Mouse (Mus musculus) stomach, embryonic 16.5 days (tissue): ENCODE results near the gene Commd3. TPM values are rescaled to one million over a fixed set of nuclear protein-coding genes. Genes with fewer than 3 reads are reported as not detected.

Source experiments
- ATAC-seq: fragments of 200-750 bp; cut with Nextera tagmentation; 2 replicates; pipeline ENCODE4 v1.8.0; 2017; ENCODE audit warnings: moderate number of reproducible peaks, moderate TSS enrichment; ENCODE audit not compliant: insufficient read depth, low FRiP score
- H3K27ac ChIP-seq: fragments of 300-500 bp; sonication (generic); 2 replicates; pipeline ENCODE4 v1.5.1; 2014; ENCODE audit warnings: low read length
- H3K27me3 ChIP-seq: fragments of 300-500 bp; sonication (generic); 2 replicates; pipeline ENCODE4 v1.6.1; 2014; ENCODE audit warnings: low read length, control low read depth, mixed read lengths; ENCODE audit not compliant: control insufficient read depth, insufficient read depth
- H3K36me3 ChIP-seq: fragments of 300-500 bp; sonication (generic); 2 replicates; pipeline ENCODE4 v1.6.1; 2014; ENCODE audit warnings: low read length; ENCODE audit not compliant: control insufficient read depth, insufficient read depth
- H3K4me1 ChIP-seq: fragments of 300-500 bp; sonication (generic); 2 replicates; pipeline ENCODE4 v1.6.1; 2014; ENCODE audit warnings: low read length, control low read depth, mixed read lengths; ENCODE audit not compliant: control insufficient read depth, insufficient read depth
- H3K4me2 ChIP-seq: fragments of 300-500 bp; sonication (generic); 2 replicates; pipeline ENCODE4 v1.6.1; 2014; ENCODE audit warnings: low read depth, low read length, mixed read lengths
- H3K4me3 ChIP-seq: fragments of 300-500 bp; sonication (generic); replicated peaks from 2 replicates; pipeline ENCODE4 v1.5.1; 2014; ENCODE audit warnings: mild to moderate bottlenecking, low read length
- H3K9ac ChIP-seq: fragments of 300-500 bp; sonication (generic); 2 replicates; pipeline ENCODE4 v1.6.1; 2014; ENCODE audit warnings: low read length
- H3K9me3 ChIP-seq: fragments of 300-500 bp; sonication (generic); replicated peaks from 2 replicates; pipeline ENCODE4 v1.6.1; 2016; ENCODE audit warnings: low read length, control low read depth; ENCODE audit not compliant: control insufficient read depth
- WGBS: fragments of 180-500 bp; shearing (Covaris S2); extraction: QIAGEN DNeasy Blood & Tissue Kit; methylation state at CpG from one replicate; pipeline ENCODE4 v1.1.7; 2014; 5-methylcytosine and 5-hydroxymethylcytosine counted together
- polyA plus RNA-seq: library from polyadenylated mRNA; unstranded; fragments of >200 nt; fragmentation: Nextera tagmentation; extraction: Ambion mirVana; gene quantifications from 2 replicates; pipeline ENCODE4 v1.2.1, GENCODE M21; 2015

The Commd3 gene
- polyA plus RNA-seq, 1 experiment from 2014 or later = 214 TPM

- WGBS = under 1% methylated on average over 58 of the region's 58 CpGs
- Histone ChIP-seq H3K4me2 (peak overlapping the region; percentile 86), H3K27me3 (peaks cover 48% of the 10 kb centered on the region), H3K4me3 (peak overlapping the region; percentile 52), H3K9ac (peak overlapping the region; percentile 66), H3K9me3 (no peaks in the 10 kb centered on the region), H3K36me3 (no peaks in the 10 kb centered on the region), H3K27ac (no peak overlapping the region), H3K4me1 (peaks cover 22% of the 10 kb centered on the region)
- no peak for ATAC-seq
Observed at GRCm38 (mm10) chr2:18690055-18690691, 18.0 kb downstream of the Commd3 start.

GRCm38 (mm10) chr2:18690756-18691155 lies 18.6 kb downstream of the Commd3 start:
- Histone ChIP-seq H3K36me3 (no peaks in the 10 kb centered on the region), H3K4me1 (peaks cover 22% of the 10 kb centered on the region), H3K27me3 (peaks cover 53% of the 10 kb centered on the region), H3K4me2 (peak overlapping the region; percentile 86), H3K4me3 (peak overlapping the region; percentile 52), H3K27ac (no peak overlapping the region), H3K9me3 (no peaks in the 10 kb centered on the region), H3K9ac (no peak overlapping the region)
- 5% methylated on average over 9 of the region's 9 CpGs for WGBS
- ATAC-seq = no peak

DNA sequence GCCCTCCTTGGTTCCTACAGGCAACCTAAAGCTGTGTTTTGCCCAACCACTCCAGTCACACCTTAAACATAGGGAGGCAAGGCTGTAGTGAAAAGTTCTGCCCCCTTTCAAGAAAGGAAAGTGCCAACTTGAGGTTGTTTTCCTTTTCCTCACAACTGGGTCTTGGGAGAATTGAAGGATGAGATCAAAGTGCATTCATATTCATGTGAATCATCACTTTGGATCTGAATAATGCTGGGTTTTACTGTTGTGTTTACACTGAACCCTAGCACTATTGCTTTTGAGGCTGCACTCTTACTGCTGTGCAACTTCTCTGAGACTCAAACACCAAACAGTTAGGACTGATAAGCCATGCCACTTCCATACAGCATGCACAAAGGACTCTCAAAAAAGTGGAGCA lies 19.8 kb downstream of the Commd3 start:
- no peak for ATAC-seq
- Histone ChIP-seq H3K4me1 (peaks cover 22% of the 10 kb centered on the region), H3K27me3 (peaks cover 57% of the 10 kb centered on the region), H3K36me3 (no peaks in the 10 kb centered on the region), H3K4me3 (no peak overlapping the region), H3K9ac (no peak overlapping the region), H3K9me3 (no peaks in the 10 kb centered on the region), H3K4me2 (no peak overlapping the region), H3K27ac (no peak overlapping the region)

GRCm38 (mm10) chr2:18692548-18692947 lies 20.4 kb downstream of the Commd3 start:
- peaks cover 52% of the 10 kb centered on the region for H3K27me3 ChIP-seq
- ATAC-seq = no peak
- no peak overlapping the region for H3K4me3 ChIP-seq
- no peaks in the 10 kb centered on the region for H3K9me3 ChIP-seq
- no peaks in the 10 kb centered on the region for H3K36me3 ChIP-seq
- H3K9ac ChIP-seq = no peak overlapping the region
- WGBS = 10% methylated on average over 1 of the region's 1 CpGs
- H3K4me2 ChIP-seq = no peak overlapping the region
- H3K4me1 ChIP-seq = peaks cover 22% of the 10 kb centered on the region
- H3K27ac ChIP-seq = no peak overlapping the region

DNA sequence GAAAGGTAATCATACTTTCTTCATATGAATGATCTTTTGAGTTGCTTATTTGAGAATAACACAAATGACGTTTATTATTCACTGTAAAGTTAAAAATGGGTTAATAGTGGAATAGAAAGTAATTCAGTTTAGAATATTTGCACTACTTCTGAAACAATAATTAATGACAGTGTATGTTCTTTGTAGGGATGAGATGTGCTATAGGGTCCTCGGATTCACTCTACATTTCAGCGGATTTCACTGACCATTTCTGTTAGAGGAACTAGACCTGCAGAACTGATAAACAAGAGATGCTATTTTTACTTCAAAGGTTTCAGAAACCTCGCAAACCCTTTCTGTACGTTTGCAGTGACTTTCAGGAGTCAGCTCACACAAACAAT lies 21.3 kb downstream of the Commd3 start:
- peaks cover 23% of the 10 kb centered on the region for H3K4me1 ChIP-seq
- 0 out of 2 replicates have a peak overlapping the region, but pooled peaks have one; percentile 96 for H3K9ac ChIP-seq
- peak overlapping the region; percentile 99 for H3K4me2 ChIP-seq
- 1% methylated on average over 5 of the region's 5 CpGs for WGBS
- H3K36me3 ChIP-seq = no peaks in the 10 kb centered on the region
- peaks cover 48% of the 10 kb centered on the region for H3K27me3 ChIP-seq
- H3K27ac ChIP-seq = no peak overlapping the region
- peak overlapping the region; percentile 80 for H3K4me3 ChIP-seq
- H3K9me3 ChIP-seq = no peaks in the 10 kb centered on the region
- ATAC-seq = no peak

DNA sequence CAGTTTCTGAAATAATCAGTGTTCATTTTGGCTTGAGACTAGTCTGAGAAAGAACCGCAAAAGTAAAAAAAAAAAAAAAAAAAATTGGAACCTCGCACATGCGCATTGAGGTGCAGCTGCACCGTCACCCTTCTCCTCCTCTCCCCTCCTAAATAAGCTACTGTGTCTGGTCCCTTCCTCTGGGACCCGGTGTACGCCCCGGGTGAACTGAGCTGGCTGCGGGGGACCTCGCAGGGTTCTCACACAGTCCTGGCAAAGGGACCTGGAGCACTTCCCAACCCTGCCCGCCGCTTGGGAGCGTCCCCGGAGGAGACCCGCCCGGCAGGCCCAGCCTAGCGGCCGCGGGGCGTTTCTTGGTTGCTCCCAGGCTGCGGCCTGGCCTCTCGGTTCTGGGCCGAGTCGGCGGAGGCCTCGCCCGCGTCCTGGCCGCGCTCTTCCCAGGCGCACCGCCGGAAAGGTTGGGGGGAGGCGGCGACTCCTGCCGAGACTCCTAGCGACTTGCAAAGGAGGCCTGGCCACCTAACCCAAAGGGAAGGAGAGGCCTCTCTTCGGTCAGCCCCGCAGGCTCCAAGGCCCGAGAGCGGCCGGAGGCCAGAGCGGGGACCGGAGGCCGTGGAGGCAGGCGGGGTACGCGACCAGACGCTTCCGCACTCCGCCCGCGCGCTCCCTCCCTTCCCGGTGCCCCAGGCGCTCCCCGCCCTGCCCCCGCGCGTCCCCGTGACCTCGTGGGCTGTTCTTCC lies 21.9 kb downstream of the Commd3 start, which contains the start of gene Spag6:
Gene Spag6 (plus strand): TSS at position 162 of the 740 bp plus-strand sequence.
- peak within 1 kb of the TSS; percentile 75 for H3K27ac ChIP-seq
- peak within 1 kb of the TSS; percentile 99 for H3K4me2 ChIP-seq
- peaks cover 23% of the 10 kb centered on the region for H3K4me1 ChIP-seq
- ATAC-seq = peak; percentile 87
- no peaks in the 10 kb centered on the region for H3K9me3 ChIP-seq
- H3K4me3 ChIP-seq = peak within 1 kb of the TSS; percentile 80
- no peaks in the 10 kb centered on the region for H3K36me3 ChIP-seq
- peak within 1 kb of the TSS; percentile 96 for H3K9ac ChIP-seq
- H3K27me3 ChIP-seq = peaks cover 48% of the 10 kb centered on the region
- under 1% methylated on average over 59 of the region's 61 CpGs for WGBS

- Histone ChIP-seq H3K36me3 (no peaks in the 10 kb centered on the region), H3K27ac (peak overlapping the region; percentile 75; the same call in 1 of the 2 replicates), H3K4me2 (peak overlapping the region; percentile 99), H3K4me3 (peak overlapping the region; percentile 80), H3K27me3 (peaks cover 50% of the 10 kb centered on the region), H3K9me3 (no peaks in the 10 kb centered on the region), H3K4me1 (peaks cover 19% of the 10 kb centered on the region), H3K9ac (peak overlapping the region; percentile 96)
- ATAC-seq = peak; percentile 33
- 2% methylated on average over 20 of the region's 20 CpGs for WGBS
Observed at GRCm38 (mm10) chr2:18694611-18694950, 22.4 kb downstream of the Commd3 start.

DNA sequence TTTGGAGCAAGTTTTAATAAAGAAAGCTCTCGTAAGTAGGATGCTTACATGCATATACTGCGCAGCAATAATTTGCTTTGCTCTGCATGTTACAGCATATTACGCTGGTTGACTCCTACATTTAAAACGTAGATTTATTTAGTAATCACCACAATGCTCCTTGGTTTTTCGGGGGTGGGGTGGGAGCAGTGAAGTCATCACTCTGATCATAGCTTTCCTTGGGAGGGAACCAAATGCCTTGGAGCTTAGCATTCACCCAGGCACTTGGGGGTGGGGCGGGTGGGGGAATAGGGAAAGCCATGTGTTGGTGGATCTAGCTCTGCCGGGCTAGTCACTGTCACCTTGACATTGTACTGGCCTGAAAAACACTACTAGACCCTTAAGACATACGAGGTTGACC lies 23.0 kb downstream of the Commd3 start:
- peaks cover 13% of the 10 kb centered on the region for H3K4me1 ChIP-seq
- no peak overlapping the region for H3K27ac ChIP-seq
- no peaks in the 10 kb centered on the region for H3K9me3 ChIP-seq
- WGBS = 10% methylated on average over 8 of the region's 8 CpGs
- H3K4me2 ChIP-seq = peak overlapping the region; percentile 99; the same call in 1 of the 2 replicates
- no peak overlapping the region for H3K9ac ChIP-seq
- ATAC-seq = no peak
- peaks cover 52% of the 10 kb centered on the region for H3K27me3 ChIP-seq
- no peak overlapping the region; the same call in 1 of the 2 replicates for H3K4me3 ChIP-seq
- no peaks in the 10 kb centered on the region for H3K36me3 ChIP-seq

GRCm38 (mm10) chr2:18695629-18696150 lies 23.5 kb downstream of the Commd3 start:
- H3K27me3 ChIP-seq = peaks cover 51% of the 10 kb centered on the region
- no peaks in the 10 kb centered on the region for H3K9me3 ChIP-seq
- no peak overlapping the region for H3K9ac ChIP-seq
- H3K4me1 ChIP-seq = peaks cover 10% of the 10 kb centered on the region
- no peak overlapping the region for H3K27ac ChIP-seq
- 11% methylated on average over 7 of the region's 7 CpGs for WGBS
- no peak overlapping the region for H3K4me3 ChIP-seq
- no peaks in the 10 kb centered on the region for H3K36me3 ChIP-seq
- ATAC-seq = no peak
- no peak overlapping the region for H3K4me2 ChIP-seq
